Mouse (Mus musculus) bone marrow, adult 2 months (tissue): ENCODE results near the gene Timm17a.

Source experiments
- CTCF ChIP-seq: fragments of 200-500 bp; IDR thresholded peaks from 2 replicates; pipeline ENCODE4 v1.5.1; 2011; ENCODE audit warnings: low read length, control low read depth; ENCODE audit not compliant: control insufficient read depth, insufficient read depth
- POLR2A ChIP-seq: fragments of 200-500 bp; IDR thresholded peaks from 2 replicates; pipeline ENCODE4 v1.6.1; 2011; ENCODE audit warnings: low read depth, mild to moderate bottlenecking, control low read depth, low read length, borderline replicate concordance; ENCODE audit not compliant: control insufficient read depth

DNA sequence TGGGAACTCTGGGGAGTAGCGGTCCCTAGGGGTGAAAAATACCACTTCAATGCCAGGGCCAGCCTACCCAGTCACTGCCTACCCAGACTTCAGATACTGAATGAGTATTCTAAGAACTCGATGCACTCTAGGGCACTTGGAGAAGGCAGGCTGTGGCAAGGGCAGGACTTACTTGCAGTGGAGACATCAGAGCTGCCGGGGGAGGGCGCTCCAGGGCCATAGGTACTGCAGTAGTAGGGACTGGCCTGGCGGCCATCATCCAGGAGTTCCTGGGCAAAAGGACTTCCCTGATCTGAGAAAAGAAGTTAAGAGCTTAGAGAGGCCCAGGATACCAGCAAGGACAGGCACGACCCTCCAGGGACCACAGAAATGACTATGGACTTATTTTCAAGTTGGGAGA is 57.3 kb downstream of the Timm17a start:
- TF ChIP-seq POLR2A (no peak), CTCF (no peak)
